Mouse (Mus musculus) E14TG2a.4 (cell line): ENCODE measurements at regions not wholly inside any gene's neighbourhood (a gene's known extent, or its start where the extent isn't known, plus 50 kb on each side); places are given as distances from the start of the nearest gene placed in this dataset.
"Not testable (repeated sequence)": the region's sequence is repeated elsewhere in the genome, so short reads cannot be mapped to it uniquely, and the experiment has no call there.

Source experiments
- CTCF ChIP-seq: conservative IDR thresholded peaks from 2 replicates; pipeline ENCODE4 v1.5.1; 2014; ENCODE audit warnings: low read length
- NANOG ChIP-seq: IDR thresholded peaks from 2 replicates; pipeline ENCODE4 v1.6.1; 2014; ENCODE audit warnings: borderline replicate concordance, low read length, mixed read lengths
- POU5F1 ChIP-seq: IDR thresholded peaks from 2 replicates; pipeline ENCODE4 v1.6.1; 2014; ENCODE audit warnings: low read length, borderline replicate concordance

- peak; percentile 10; the same call in 1 of the 2 replicates for TF ChIP-seq CTCF
- not testable (repeated sequence) for TF ChIP-seq NANOG, POU5F1
Measured at GRCm38 (mm10) chrX:50602881-50603280, 174.6 kb upstream of the Olfr1324 start.
